27 mouse cellular contexts compared by ENCODE assay signal in genomic region chr8:119708471-119708870, GRCm38 (mm10). TPM values are rescaled to one million over a fixed set of nuclear protein-coding genes. Genes with fewer than 3 reads are reported as not detected.
DNase-seq lines count a peak whose midpoint lies in the region; ATAC-seq and TF ChIP-seq lines count a peak whose summit lies in the region.
"Had no signal": no experiment of that assay in that cellular context is flagged by ENCODE, and none has a peak within 500 bp of the region (broad histone marks: within the 10 kb centered on the region; RNA-seq: fewer than 3 reads in every experiment).

No protein-coding gene starts in this region.

- no peak for TF ChIP-seq POLR2A in kidney, adult 2 months (IDR thresholded peaks at IDR 0.05; ENCODE audit: low read depth, low read length)

- no peak overlapping the region for H3K9ac ChIP-seq in embryonic facial prominence, embryonic 15.5 days
- no peak overlapping the region for H3K9ac ChIP-seq in kidney, embryonic 15.5 days
- H3K9ac ChIP-seq: embryonic facial prominence, embryonic 12.5 days; forebrain, embryonic 13.5 days; heart, embryonic 15.5 days; hindbrain, embryonic 14.5 days; limb, embryonic 13.5 days; liver, embryonic 12.5 days; midbrain, embryonic 15.5 days; neural tube, embryonic 12.5 days had no signal

- 87% methylated on average over 8 of the region's 8 CpGs for WGBS in embryonic facial prominence, embryonic 15.5 days
- WGBS in embryonic facial prominence, embryonic 10.5 days, result 90% methylated on average over 8 of the region's 8 CpGs
- 77% methylated on average over 8 of the region's 8 CpGs for WGBS in kidney, embryonic 15.5 days
- 92% methylated on average over 8 of the region's 8 CpGs for WGBS in kidney, adult 2 months
- 95% methylated on average over 8 of the region's 8 CpGs for WGBS in macrophage (ENCODE audit: missing documents)

- H3K36me3 ChIP-seq in embryonic facial prominence, embryonic 15.5 days, result no peaks in the 10 kb centered on the region
- no peaks in the 10 kb centered on the region for H3K36me3 ChIP-seq in embryonic facial prominence, embryonic 10.5 days (replicated peaks)
- no peaks in the 10 kb centered on the region for H3K36me3 ChIP-seq in kidney, embryonic 15.5 days
- no peaks in the 10 kb centered on the region for H3K36me3 ChIP-seq in kidney, adult 2 months (ENCODE audit: control insufficient read depth, insufficient read depth, low read length)
- no peaks in the 10 kb centered on the region for H3K36me3 ChIP-seq in macrophage (ENCODE audit: inconsistent target)
- H3K36me3 ChIP-seq: embryonic facial prominence, embryonic 12.5 days; heart, embryonic 10.5 days; heart, embryonic 15.5 days; limb, embryonic 13.5 days; liver, embryonic 12.5 days; midbrain, embryonic 15.5 days; neural tube, embryonic 12.5 days had no signal

- no peak overlapping the region; the same call in 1 of the 2 replicates for H3K27ac ChIP-seq in embryonic facial prominence, embryonic 15.5 days (replicated peaks)
- no peak overlapping the region; the same call in 1 of the 2 replicates for H3K27ac ChIP-seq in embryonic facial prominence, embryonic 10.5 days (replicated peaks)
- H3K27ac ChIP-seq in kidney, embryonic 15.5 days, result 0 out of 2 replicates have a peak overlapping the region, but pooled peaks have one; percentile 66
- H3K27ac ChIP-seq in kidney, adult 2 months (ENCODE audit: insufficient read depth, low read depth, low read length), result no peak overlapping the region
- peak overlapping the region; percentile 72 for H3K27ac ChIP-seq in macrophage
- H3K27ac ChIP-seq: embryonic facial prominence, embryonic 12.5 days; forebrain, embryonic 13.5 days; heart, embryonic 15.5 days; hindbrain, embryonic 14.5 days; layer of hippocampus, adult 2 months; left cerebral cortex, adult 2 months; limb, embryonic 13.5 days; liver, embryonic 12.5 days; midbrain, embryonic 15.5 days; neural tube, embryonic 12.5 days had no signal

- peaks cover 7% of the 10 kb centered on the region for H3K4me1 ChIP-seq in embryonic facial prominence, embryonic 15.5 days
- peaks cover 32% of the 10 kb centered on the region for H3K4me1 ChIP-seq in embryonic facial prominence, embryonic 10.5 days
- peaks cover 15% of the 10 kb centered on the region for H3K4me1 ChIP-seq in kidney, embryonic 15.5 days
- no peaks in the 10 kb centered on the region for H3K4me1 ChIP-seq in kidney, adult 2 months (ENCODE audit: control insufficient read depth, insufficient read depth, low read length)
- H3K4me1 ChIP-seq: embryonic facial prominence, embryonic 12.5 days; heart, embryonic 15.5 days had no signal

- H3K4me3 ChIP-seq in embryonic facial prominence, embryonic 15.5 days (replicated peaks), result no peak overlapping the region
- H3K4me3 ChIP-seq in embryonic facial prominence, embryonic 10.5 days, result no peak overlapping the region
- H3K4me3 ChIP-seq in kidney, embryonic 15.5 days (replicated peaks), result no peak overlapping the region
- no peak overlapping the region for H3K4me3 ChIP-seq in kidney, adult 2 months (ENCODE audit: insufficient read depth, low read depth, low read length)
- no peak overlapping the region for H3K4me3 ChIP-seq in macrophage (ENCODE audit: inconsistent target)
- H3K4me3 ChIP-seq: embryonic facial prominence, embryonic 12.5 days; erythroblast, embryonic 14.5 days; forebrain, embryonic 13.5 days; heart, embryonic 10.5 days; heart, embryonic 15.5 days; layer of hippocampus, adult 2 months; left cerebral cortex, adult 2 months; limb, embryonic 13.5 days; liver, embryonic 12.5 days; midbrain, embryonic 15.5 days; neural tube, embryonic 12.5 days had no signal

- ATAC-seq in embryonic facial prominence, embryonic 15.5 days (ENCODE audit: insufficient number of reproducible peaks, low FRiP score, low TSS enrichment, low read depth), result 0 out of 2 replicates have a peak, but pooled peaks have one; percentile 12
- ATAC-seq in kidney, embryonic 15.5 days (replicated peaks; ENCODE audit: low FRiP score), result peak; percentile 40; the same call in 1 of the 2 replicates
- ATAC-seq: forebrain, embryonic 13.5 days; liver, embryonic 12.5 days; midbrain, embryonic 15.5 days had no signal

- no peaks in the 10 kb centered on the region for H3K27me3 ChIP-seq in embryonic facial prominence, embryonic 15.5 days
- H3K27me3 ChIP-seq in embryonic facial prominence, embryonic 10.5 days (replicated peaks; ENCODE audit: low read depth, poor library complexity, severe bottlenecking), result no peaks in the 10 kb centered on the region
- H3K27me3 ChIP-seq in kidney, embryonic 15.5 days, result peaks cover 14% of the 10 kb centered on the region; the same call in 1 of the 2 replicates
- no peaks in the 10 kb centered on the region for H3K27me3 ChIP-seq in kidney, adult 2 months (replicated peaks; ENCODE audit: control insufficient read depth, insufficient read depth, low read length)
- H3K27me3 ChIP-seq: embryonic facial prominence, embryonic 12.5 days; forebrain, embryonic 13.5 days; heart, embryonic 15.5 days; midbrain, embryonic 15.5 days; neural tube, embryonic 12.5 days had no signal

- no peak for TF ChIP-seq CTCF in kidney, adult 2 months (conservative IDR thresholded peaks at IDR 0.05; ENCODE audit: insufficient read depth, insufficient read length, low read depth, low read length)

- no peaks in the 10 kb centered on the region for H3K79me2 ChIP-seq in macrophage (ENCODE audit: inconsistent target)

- DNase-seq in embryonic facial prominence, embryonic 10.5 days (ENCODE audit: low spot score), result no peak
- DNase-seq in kidney, adult 2 months, result no peak
- DNase-seq in 3T3-L1 (ENCODE audit: low read depth, low spot score), result peak; percentile 55
- no peak for DNase-seq in cerebellum, adult 9-10 months
- no peak for DNase-seq in adipocyte (ENCODE audit: low spot score)
- DNase-seq: cerebellum, adult 8-10 months; cerebellum, postnatal 36 days; right cerebral cortex, adult 18-20 months; spleen, adult 18-20 months had no signal

- no peak overlapping the region for H3K4me2 ChIP-seq in embryonic facial prominence, embryonic 15.5 days (replicated peaks)
- no peak overlapping the region for H3K4me2 ChIP-seq in kidney, embryonic 15.5 days
- H3K4me2 ChIP-seq: embryonic facial prominence, embryonic 12.5 days; forebrain, embryonic 13.5 days; heart, embryonic 15.5 days; hindbrain, embryonic 14.5 days; limb, embryonic 13.5 days; liver, embryonic 12.5 days; midbrain, embryonic 15.5 days; neural tube, embryonic 12.5 days had no signal

- H3K9me3 ChIP-seq in embryonic facial prominence, embryonic 15.5 days (replicated peaks), result no peaks in the 10 kb centered on the region
- H3K9me3 ChIP-seq in embryonic facial prominence, embryonic 10.5 days, result no peaks in the 10 kb centered on the region
- H3K9me3 ChIP-seq in kidney, embryonic 15.5 days (replicated peaks), result no peaks in the 10 kb centered on the region
- H3K9me3 ChIP-seq: embryonic facial prominence, embryonic 12.5 days; forebrain, embryonic 13.5 days; heart, embryonic 10.5 days; heart, embryonic 15.5 days; limb, embryonic 13.5 days; liver, embryonic 12.5 days; midbrain, embryonic 15.5 days; neural tube, embryonic 12.5 days had no signal

RNA-seq across cellular contexts. Expression of gene Atp2c2, which starts 8.7 kb away (rescaled TPM):
- 4.6 and 6.5 TPM in 2 replicates for polyA plus RNA-seq in embryonic facial prominence, embryonic 15.5 days (2015; fragmentation: Nextera tagmentation; extraction: Ambion mirVana)
- 3.8 and 4.1 TPM in 2 replicates for polyA plus RNA-seq in embryonic facial prominence, embryonic 10.5 days (2016; fragmentation: Nextera tagmentation; extraction: Ambion mirVana)
- polyA plus RNA-seq in kidney, embryonic 15.5 days (2015; fragmentation: Nextera tagmentation; extraction: Ambion mirVana), result 1.6 and 2.7 TPM in 2 replicates
- polyA plus RNA-seq in kidney, adult 2 months (2012; rRNA removed), result 0.24 and 0.52 TPM in 2 replicates
- total RNA-seq in macrophage (2018; cell fraction: chromatin; rRNA removed), result not detected
- total RNA-seq in macrophage (2018; cell fraction: cytosol; rRNA removed), result not detected
- not detected for total RNA-seq in macrophage (2018; cell fraction: nucleus; rRNA removed)
- not detected in 3 replicates for polyA plus RNA-seq in macrophage (2018)
- total RNA-seq: granulocyte monocyte progenitor cell, adult 5-6 weeks; heart, postnatal 36 days had no signal
- polyA plus RNA-seq: erythroblast, embryonic 14.5 days; forebrain, embryonic 13.5 days had no signal

RNA-seq across cellular contexts. Expression of gene Wfdc1, which starts 42.3 kb away (rescaled TPM):
- polyA plus RNA-seq in embryonic facial prominence, embryonic 15.5 days (2015; fragmentation: Nextera tagmentation; extraction: Ambion mirVana), result 2.0 and 2.6 TPM in 2 replicates
- 3.8 and 4.5 TPM in 2 replicates for polyA plus RNA-seq in embryonic facial prominence, embryonic 10.5 days (2016; fragmentation: Nextera tagmentation; extraction: Ambion mirVana)
- polyA plus RNA-seq in kidney, embryonic 15.5 days (2015; fragmentation: Nextera tagmentation; extraction: Ambion mirVana), result 2.3 and 3.0 TPM in 2 replicates
- 8.4 and 11.8 TPM in 2 replicates for polyA plus RNA-seq in kidney, adult 2 months (2012; rRNA removed)
- not detected for total RNA-seq in macrophage (2018; cell fraction: chromatin; rRNA removed)
- total RNA-seq in macrophage (2018; cell fraction: cytosol; rRNA removed), result not detected
- total RNA-seq in macrophage (2018; cell fraction: nucleus; rRNA removed), result not detected
- not detected in 3 replicates for polyA plus RNA-seq in macrophage (2018)
- total RNA-seq: granulocyte monocyte progenitor cell, adult 5-6 weeks; MEL had no signal
- polyA plus RNA-seq: erythroblast, embryonic 14.5 days had no signal

Comparison
In these comparisons a context has a peak if more than half of its experiments do, and no peak if none do; other contexts are left out.
1. H3K27ac ChIP-seq: peak in kidney, embryonic 15.5 days (single experiment) and macrophage (single experiment); none in embryonic facial prominence, embryonic 15.5 days (single experiment), embryonic facial prominence, embryonic 10.5 days (single experiment) and kidney, adult 2 months (single experiment).